Mouse (Mus musculus) adrenal gland, postnatal 14 days (tissue): Measurements from ENCODE around the gene Zfp704. TPM values are rescaled to one million over a fixed set of nuclear protein-coding genes. Genes with fewer than 3 reads are reported as not detected.

Experiments used
- DNase-seq: peaks from one replicate; pipeline ENCODE4 v3.0.0; 2021; ENCODE audit warnings: mixed read lengths
- total RNA-seq: library from RNA; stranded (reverse); gene quantifications from 2 replicates; pipeline ENCODE4 v1.2.3, GENCODE M21; 2021

The Zfp704 gene
- total RNA-seq, 1 experiment from 2014 or later: 14.6 TPM

- DNase-seq: no peak
Measured at GRCm38 (mm10) chr3:9425661-9426060, 184.2 kb downstream of the Zfp704 start.

GRCm38 (mm10) chr3:9424637-9425036 lies 185.2 kb downstream of the Zfp704 start:
- DNase-seq: peak; percentile 70

GRCm38 (mm10) chr3:9423669-9424068 lies 186.2 kb downstream of the Zfp704 start:
- peak; percentile 17 for DNase-seq

GRCm38 (mm10) chr3:9408896-9409295 lies 201.0 kb downstream of the Zfp704 start:
- DNase-seq: no peak

GRCm38 (mm10) chr3:9407801-9408200 lies 202.1 kb downstream of the Zfp704 start:
- no peak for DNase-seq

GRCm38 (mm10) chr3:9407119-9407546 lies 202.8 kb downstream of the Zfp704 start:
- peak; percentile 46 for DNase-seq

GRCm38 (mm10) chr3:9405341-9405740 lies 204.5 kb downstream of the Zfp704 start:
- peak; percentile 21 for DNase-seq

- no peak for DNase-seq
Measured at GRCm38 (mm10) chr3:9403255-9404050, 206.4 kb downstream of the Zfp704 start.

GRCm38 (mm10) chr3:9402836-9403235 lies 207.0 kb downstream of the Zfp704 start:
- DNase-seq: peak; percentile 58

GRCm38 (mm10) chr3:9402345-9402744 lies 207.5 kb downstream of the Zfp704 start:
- DNase-seq: no peak

GRCm38 (mm10) chr3:9401685-9402084 lies 208.2 kb downstream of the Zfp704 start:
- no peak for DNase-seq

GRCm38 (mm10) chr3:9400886-9401221 lies 209.0 kb downstream of the Zfp704 start:
- no peak for DNase-seq

GRCm38 (mm10) chr3:9400201-9400885 lies 209.5 kb downstream of the Zfp704 start:
- DNase-seq: peak; percentile 52

- DNase-seq: peak; percentile 64
Measured at GRCm38 (mm10) chr3:9398271-9398670, 211.6 kb downstream of the Zfp704 start.
